Mouse (Mus musculus): Measurements from ENCODE around the gene Tulp3.
A peak's percentile ranks its signal among the peaks of the same experiment; 100 is the strongest.
"Not testable (repeated sequence)": the region's sequence is repeated elsewhere in the genome, so short reads cannot be mapped to it uniquely, and the experiment has no call there.

Tulp3 gene

DNA sequence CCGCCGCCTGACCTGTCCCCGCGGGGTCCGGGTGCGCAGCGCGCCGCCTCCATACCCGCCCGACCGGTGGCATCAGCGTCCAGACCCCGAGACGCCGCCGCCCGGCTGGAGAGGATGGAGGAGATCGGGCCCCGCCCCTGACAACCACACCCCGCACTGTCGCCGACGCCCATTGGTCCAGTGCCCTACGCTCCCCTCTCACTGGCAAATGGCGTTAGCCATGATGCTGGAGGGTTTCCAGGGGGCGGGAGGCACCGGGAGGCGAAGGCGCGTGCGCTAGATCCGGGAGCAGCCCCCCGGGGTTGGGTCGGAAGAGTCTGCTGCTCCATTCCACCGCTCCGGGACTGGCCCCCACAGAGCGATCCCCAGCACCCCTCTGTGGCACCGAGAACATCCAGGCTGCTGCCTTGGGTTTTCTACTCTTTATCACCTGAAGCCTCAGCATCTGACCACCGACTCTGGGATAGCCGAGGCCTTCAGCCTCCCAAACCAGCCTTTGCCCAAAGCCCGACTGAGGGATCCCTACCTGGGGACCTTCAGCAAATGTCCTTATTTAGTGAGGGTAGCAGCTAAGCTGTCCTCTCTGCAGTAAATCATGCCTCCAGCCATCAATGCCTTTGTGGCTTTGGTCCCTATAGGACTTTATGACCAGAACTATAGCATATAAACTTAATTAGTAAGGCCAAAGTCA, at the start of gene Tulp3:
Tulp3 (minus strand) TSS at position 126 of the 691 bp plus-strand sequence.
- peak; percentile 98 for DNase-seq

DNA sequence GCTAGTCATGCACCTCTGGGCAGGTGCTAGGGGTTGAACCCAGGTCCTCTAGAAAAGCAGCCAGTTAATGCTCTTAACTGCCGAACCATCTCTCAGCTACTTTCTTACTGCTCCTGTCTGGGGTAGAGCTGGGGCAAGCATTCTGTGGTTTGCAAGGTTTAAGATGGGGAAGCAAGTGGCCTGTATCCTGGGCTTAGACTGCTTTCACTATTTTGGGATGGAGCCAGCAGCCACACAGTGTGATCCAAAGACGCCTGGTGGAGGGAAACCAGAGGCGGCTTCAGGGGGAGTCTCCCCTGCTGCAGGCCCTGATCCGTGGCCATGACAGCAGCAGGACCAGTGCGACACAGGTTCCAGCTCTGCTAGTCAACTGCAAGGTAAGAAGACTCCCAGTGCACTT, 49.1 kb upstream of the Tulp3 start:
- DNase-seq = peak; percentile 33

DNA sequence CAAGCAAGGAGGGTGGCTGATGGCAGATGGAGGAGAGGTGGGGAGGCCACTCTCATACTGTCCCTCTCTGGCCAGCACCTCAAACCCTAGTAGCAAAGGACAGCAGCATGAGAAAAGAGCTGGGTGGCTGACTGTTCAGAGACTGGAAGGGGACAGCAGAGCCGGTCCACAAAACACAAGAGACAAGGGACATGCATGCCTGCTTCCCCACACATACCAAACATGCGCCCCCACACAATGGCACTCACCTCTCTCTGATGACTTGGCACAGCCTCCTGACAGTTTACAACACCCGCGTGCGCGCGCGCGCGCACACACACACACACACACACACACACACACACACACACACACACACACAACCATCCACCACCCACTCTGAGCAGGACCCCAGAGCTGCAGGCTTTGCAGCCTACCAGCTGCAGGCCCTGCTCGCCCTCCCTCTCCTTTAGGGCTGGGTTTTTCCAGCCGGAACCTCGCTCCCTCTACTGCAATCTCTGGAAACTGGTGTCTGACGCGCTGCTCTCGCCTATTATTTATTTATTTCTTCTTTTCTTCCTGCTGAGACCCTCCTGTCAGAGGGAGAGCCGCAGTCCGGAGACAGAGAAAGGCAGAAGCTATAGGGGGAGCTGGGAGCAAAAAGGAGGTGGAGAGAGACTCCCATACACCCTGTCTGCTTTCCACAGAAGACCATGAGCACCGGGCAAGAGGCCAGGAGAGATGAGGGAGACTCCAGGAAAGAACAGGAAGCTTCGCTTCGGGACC, 44.0 kb upstream of the Tulp3 start:
- peak; percentile 82 for DNase-seq

DNA sequence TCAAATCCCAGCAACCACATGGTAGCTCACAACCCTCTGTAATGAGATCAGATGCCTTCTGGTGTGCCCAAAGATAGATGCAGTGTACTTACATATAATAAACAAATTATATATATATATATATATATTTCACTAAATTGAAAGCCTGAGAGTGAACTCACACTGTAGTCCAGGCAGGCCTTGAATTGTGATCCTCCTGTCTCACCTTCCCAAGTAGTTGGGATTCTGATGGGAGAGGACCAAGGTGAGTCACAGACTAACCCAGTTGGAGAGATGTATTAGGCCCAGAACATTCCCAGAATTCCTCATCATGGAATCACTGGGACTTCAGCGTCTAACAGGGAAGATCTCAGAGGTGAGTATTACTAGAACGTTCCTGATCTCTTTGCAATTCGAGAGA, 43.3 kb upstream of the Tulp3 start, which contains the start of gene Nrip2:
Nrip2 (plus strand) TSS at position 301 of the 400 bp plus-strand sequence.
- no peak for DNase-seq

DNA sequence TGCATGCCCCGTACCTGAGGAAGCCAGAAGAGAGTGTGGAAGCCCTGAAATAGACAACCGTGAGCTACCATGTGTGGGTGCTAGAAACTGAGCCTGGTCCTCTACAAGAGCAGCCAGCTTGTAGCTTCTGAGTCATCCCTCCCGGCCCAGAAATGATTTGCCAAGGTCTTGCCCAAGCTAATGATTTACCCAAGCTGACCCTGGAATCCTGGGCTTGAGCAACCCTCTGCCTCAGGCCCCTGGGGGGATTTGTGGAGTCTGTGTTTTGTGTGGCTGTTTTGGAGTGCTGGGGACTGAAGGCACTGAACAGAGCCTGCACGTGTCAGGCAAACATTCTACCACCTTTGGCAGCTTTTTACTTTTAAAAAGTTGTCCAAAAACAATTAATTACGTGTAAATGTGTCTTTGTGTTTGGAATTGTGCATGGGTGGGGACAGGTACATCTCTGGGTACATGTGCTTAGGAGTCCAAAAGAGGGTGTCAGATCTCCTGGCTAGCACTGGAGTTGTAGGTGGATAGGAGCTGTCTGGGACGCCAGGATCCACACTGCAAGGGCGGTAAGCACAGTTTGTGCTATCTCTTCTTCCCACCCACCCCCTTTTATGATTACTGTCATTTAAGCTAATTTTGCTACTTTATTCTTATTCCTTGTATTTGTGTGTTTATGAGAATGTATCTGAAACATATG, 42.1 kb upstream of the Tulp3 start:
- DNase-seq = no peak

DNA sequence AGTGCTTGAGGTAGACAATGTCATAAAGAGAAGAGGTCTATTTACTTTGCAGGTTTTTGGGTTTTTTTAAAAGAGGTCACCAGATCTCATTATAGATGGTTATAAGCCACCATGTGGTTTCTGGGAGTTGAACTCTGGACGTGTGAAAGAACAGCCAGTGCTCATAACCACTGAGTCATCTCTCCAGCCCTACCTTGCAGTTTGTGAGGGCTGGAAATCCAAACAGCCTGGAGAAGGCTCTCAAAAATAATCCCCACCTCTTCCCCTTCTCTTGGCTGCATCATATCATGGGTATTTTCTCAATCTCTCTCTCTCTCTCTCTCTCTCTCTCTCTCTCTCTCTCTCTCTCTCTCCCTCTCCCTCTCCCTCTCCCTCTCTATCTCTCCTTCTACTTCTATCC, 35.0 kb upstream of the Tulp3 start:
- DNase-seq = no peak

DNA sequence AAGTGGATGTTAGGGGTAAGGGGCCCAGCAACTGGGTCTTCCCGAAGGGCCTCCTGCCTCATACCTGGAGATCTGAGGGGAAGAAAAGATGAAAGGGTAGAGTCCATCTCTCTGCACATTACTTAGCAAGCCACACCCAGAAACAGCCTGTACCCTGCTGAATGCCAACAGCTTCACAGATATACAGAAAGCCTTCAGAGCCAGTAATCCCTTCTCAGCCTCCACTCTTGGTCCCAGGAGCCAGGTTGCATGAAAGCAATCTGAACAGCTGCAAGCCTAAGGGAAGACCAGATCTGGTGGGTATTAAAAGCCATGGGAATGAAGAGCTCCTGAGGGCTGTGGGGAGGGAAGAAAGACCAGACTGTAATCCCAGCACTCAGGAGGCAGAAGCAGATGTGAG, 33.5 kb upstream of the Tulp3 start:
- no peak for DNase-seq

DNA sequence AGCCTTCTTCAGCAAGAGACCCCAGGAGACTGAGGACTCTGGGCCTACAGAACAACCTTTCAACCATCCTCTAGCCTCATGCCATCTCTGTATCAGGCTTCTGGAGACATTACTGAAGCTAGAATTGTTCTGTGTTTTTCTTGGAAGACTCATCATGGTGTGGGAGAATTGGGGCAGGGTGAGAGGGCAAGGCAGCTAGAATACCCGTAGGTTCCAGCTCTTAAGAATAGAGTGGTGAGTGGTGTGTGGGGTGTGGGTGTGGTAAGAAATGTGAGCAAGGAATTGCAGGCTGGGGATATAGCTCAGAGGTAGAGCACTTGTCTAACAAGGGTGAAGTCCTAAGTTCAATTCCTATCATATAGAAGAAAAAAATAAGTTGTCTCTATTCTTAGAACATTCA, 29.4 kb upstream of the Tulp3 start:
- no peak for DNase-seq

DNA sequence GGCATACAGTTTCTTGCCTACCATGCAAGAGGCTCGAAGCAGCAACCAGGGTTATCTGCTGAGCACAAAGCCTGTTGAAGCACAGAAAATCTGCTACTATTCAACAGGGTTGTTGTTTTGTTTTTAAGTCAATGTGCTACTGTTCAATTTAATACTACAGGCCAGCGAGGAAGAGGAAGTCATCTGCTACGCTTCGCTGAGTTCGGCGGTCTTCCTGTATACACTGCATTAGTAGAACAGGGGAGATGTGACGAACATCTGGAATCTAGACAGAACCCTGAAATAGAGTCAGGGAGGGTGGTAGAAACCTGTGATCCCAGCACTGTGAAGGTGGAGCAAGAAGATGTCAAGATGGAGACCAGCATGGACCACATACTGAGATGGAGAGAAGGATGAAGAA, 28.1 kb upstream of the Tulp3 start:
- no peak for DNase-seq

DNA sequence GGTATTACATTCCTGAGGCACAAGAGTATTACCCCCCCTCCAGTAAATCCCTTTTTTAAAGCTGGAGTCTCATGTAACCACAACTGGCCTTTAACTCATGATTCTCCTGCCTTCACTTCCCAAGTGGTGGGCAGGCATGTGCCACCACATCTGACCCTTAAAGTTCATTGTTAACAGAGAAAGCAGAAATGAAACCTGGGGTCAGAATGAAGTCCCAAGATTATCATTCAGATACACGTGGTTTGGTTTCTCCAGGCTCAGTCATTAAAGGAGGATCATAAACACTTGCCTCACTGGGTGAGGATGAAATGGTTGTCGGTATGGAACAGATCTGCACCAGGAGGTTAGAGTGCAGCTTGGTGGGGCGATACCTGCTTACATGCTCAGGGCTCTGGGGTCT, 25.6 kb upstream of the Tulp3 start:
- DNase-seq = no peak

DNA sequence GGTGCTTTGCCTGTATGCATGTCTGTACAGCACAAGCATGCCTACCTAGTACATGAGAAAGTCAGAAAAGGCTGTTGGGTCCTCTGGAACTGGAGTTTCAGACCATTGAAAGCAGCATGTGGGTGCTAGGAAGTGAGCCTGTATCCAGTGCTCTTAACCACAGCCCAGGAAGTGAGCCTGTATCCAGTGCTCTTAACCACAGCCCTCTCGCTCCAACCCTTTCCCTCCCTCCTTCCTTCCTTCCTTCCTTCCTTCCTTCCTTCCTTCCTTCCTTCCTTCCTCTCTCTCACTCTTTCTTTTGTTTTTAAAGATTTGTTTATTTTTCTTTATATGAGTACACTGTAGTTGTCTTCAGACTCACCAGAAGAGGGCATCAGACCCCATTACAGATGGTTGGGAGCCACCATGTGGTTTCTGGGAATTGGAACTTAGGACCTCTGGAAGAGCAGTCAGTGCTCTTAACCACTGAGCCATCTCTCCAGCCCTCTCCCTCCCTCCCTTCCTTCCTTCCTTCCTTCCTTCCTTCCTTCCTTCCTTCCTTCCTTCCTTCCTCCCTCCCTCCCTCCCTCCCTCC, 25.0 kb upstream of the Tulp3 start:
- not testable (repeated sequence) for DNase-seq

DNA sequence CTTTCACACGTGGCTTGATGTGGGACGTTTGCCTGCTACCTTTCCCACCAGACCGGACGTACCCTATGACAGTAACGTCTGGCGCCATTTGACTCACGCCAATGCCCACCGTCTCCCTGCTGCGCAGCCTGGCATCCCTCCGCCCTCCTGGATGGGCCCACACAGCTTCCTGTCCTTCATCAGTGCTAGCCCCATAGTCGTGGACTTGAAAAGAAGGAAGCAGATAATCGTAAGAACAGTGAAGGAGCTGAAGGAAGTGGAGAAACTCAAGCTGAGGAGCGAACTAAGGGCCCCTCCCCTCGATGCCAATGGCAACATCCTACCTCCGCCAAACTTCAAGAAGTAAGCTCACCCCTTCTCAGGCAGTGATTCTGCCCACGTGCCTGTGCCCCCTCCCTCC, 24.0 kb upstream of the Tulp3 start:
- no peak for DNase-seq

DNA sequence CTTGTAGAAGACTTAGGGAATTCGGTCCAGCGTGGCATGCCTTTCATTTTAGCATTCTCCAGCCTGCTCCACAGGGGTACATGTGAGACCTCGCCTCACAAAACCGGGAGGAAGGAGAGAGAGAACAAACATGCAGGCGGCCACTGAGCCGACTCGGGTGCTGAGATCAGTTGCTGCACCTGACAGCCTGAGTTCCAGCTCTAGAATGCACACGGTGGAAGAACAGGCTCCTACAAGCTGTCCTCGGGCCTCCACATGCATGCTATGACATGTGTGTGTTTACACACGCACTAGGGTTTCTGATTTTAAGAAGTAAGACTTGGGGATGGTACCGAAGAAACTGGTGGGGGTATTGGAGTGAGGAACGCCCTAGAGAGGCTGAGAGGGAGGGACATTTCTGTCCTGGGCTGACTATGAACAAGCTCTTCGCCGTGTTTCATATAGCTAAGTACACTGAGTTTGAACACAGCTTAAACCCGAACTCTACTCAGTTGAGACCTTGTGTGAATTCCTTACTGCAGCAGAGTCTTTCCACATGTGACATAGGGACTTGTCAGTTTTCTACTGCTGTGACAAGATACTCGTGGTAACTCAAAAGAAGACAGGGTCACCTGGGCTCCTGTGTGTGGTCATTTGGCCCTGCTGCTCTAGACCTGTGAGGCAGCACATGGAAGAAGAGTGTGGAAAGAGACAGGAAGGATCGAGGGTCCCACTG, 20.9 kb upstream of the Tulp3 start:
- no peak for DNase-seq

DNA sequence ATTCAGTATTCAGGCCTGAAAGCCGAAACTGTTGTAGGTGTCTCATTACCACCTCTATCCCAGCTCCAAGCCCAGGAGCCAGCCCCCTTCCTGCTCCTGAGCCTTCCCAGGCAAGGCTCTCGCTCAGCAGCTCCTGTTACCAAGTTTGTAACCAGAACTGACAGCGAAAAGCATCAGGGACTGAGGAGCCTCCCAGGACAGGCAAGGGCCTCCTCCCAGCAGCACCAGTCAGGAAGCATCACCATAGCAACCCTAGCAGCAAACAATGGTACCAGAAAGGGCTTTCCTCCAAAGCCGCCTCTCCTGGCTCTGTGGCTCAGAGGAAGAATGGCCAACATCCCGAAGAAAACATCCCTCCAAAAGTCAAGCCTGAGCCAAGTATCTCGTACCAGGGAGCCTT, 19.5 kb upstream of the Tulp3 start, which contains the start of the genes Tex52 and Gm44596:
Tex52 (plus strand) TSS at position 265 of the 400 bp plus-strand sequence.
Gm44596 (plus strand) TSS at position 312 of the 400 bp plus-strand sequence.
- no peak for DNase-seq

DNA sequence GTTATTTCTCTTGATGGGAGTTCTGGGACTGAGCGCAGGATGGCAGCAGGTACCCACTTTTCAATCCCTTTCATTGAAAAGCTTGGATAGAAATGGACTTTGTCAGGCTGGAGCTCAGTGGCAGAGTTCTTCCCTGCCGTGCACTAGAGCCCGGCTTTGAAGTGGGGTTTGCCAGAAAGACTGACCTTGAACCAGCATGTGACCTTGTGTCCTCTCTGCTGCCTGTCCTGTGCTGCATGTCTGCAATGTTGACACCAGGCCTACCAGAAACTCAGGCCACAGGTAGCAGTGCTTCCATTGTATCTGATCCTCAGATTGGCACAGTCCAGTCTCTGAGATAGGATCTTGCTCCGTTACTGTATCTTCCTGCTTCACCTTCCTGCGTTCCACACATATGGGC, 14.4 kb upstream of the Tulp3 start:
- no peak for DNase-seq

DNA sequence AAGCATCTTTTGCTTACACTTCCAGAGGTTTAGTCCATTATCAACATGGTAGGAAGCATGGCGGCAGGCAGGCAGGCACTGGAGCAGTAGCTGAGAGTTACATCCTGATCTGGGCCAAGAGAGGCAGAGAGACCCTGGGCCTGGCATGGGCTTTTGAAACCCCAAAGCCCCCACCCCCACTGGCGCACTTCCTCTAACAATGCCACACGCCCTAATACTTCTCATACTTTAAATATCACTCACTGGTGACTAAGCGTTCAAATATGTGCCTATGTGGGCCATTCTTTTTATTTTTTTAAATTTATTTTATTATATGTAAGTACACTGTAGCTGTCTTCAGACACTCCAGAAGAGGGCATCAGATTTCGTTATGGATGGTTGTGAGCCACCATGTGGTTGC, 10.8 kb upstream of the Tulp3 start:
- no peak for DNase-seq

DNA sequence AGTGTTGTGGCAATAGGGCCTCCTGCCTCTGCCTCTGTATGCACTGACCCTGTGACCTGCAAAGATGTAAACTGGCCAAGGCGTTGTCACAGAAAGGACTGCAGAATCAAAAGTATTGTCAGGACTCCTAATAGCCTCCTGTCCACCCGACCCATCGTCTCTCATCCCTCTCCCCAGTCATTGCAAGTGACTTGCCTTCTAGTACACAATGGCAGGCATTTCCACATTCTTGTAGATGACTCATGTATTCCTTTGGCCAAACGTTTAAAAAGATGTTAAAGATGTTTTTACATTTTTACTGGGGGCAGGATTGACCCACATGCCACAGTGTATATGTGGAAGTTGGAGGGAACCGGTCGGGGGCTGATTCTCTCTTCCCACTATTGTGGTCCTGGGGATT, 9.1 kb upstream of the Tulp3 start:
- no peak for DNase-seq

DNA sequence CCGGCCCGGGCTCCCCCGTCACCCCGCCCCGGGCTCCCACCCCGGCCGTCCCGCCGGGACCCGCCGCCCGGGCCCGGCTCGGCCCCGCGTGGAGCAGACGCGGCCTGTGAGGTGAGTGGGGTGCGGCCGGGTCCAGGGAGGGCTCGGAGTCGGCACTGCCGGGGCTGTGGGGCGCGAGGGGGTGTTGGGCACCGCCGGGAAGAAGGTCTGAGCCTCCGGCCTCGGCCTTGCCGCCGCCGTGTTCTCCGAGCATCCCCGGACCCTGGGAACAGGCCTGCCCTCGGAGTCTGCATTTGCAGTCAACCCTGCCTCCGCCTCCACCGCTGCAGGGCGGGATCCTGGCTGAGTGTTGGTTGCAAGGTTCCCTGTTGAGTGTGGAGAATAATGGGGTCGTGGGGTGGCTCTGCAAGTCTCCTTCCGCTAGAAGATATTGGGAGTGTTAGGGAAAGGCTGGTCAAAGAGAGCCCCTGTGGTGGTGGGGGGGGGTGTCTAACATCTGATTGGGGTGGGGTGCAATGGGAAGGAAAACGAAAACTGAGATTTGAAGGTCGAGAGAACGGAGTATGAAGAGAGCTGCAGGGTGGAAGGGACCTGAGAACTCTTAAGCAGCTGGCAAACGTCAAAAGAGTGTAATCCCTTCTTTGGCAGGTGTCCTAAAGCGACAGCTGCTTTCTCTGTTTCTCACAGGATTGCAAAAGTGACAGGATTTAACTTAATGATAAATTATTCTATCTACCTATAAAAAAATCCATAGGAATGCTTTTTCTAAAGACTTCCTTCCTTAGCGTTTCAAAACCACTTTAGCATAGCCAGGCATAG, 7.6 kb upstream of the Tulp3 start:
- no peak for DNase-seq

DNA sequence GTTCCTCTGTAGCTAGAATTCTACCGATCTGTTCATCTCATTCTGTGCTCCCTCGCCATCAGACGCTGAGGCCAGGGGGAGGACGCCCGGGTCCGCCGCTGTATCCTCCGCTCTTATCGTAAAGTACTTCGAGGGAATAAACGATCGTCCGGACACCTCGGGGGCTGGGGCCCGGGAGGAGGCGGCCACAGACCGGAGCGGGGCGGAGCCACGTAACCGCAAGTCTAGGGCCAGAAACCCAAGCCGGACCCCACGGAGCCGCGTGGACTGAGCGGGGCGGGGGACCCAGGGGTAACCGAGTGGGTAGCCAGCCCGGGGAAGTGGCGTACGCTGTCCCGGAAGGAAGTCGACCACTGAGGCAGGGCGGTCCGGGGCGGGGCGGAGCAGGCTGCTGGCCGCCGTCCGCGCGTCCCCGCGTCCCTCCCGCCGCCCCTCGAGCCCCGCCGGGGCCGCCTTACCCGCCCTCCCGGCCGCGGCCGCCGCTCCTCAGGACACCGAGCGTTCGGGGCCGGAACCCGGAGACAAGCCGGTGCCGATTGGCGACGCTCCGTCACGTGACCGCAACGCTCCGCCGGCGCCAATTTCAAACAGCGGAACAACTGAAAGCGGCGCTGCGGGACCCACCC, 6.8 kb upstream of the Tulp3 start, which contains the start of the genes Rhno1 and Foxm1:
Rhno1 (minus strand) TSS at position 531 of the 626 bp plus-strand sequence.
Foxm1 (plus strand) TSS at position 587 of the 626 bp plus-strand sequence.
- peak; percentile 76 for DNase-seq

DNA sequence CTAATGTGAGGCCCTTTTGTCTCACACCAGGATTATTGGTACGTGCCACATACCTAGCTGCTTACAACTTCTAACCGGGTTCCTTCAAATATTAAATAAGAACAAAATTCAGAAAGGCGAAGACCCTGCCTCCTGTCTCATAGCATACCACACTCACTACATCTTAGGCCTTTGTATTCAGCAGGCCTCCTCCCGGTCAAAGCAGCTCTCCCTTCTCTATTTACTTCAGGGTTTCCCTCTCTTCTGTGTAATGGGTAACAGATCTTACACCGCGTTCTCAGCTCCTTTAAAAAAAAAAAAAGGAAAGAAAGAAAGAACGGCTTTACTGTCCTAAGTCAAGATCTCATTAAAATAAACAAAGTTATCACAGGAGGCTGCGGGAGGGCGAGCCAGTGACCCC, 6.2 kb upstream of the Tulp3 start:
- DNase-seq = no peak

DNA sequence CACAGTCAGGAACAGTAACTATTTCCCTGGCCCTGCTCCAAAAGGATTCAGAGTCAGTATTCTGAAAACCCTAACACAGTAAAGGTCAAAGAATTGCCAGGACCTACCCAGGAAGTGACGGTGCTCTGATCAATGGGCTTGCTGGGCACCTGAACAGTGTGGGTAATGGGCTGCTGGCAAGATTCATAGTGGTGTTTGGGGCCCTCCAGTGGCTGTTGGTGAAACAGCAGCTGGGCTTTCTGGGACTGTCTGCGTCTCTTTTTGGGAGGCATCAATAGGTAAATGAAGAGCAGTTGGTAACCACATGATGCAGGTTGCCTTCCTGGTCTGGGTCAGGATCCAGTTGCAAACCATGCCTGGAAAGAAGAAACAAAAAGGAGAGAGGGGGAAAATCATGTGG, 3.3 kb upstream of the Tulp3 start:
- peak; percentile 76 for DNase-seq
